Mouse (Mus musculus): ENCODE results near the gene Svs2.
"Not testable (repeated sequence)": the region's sequence is repeated elsewhere in the genome, so short reads cannot be mapped to it uniquely, and the experiment has no call there.

Svs2 gene

DNA sequence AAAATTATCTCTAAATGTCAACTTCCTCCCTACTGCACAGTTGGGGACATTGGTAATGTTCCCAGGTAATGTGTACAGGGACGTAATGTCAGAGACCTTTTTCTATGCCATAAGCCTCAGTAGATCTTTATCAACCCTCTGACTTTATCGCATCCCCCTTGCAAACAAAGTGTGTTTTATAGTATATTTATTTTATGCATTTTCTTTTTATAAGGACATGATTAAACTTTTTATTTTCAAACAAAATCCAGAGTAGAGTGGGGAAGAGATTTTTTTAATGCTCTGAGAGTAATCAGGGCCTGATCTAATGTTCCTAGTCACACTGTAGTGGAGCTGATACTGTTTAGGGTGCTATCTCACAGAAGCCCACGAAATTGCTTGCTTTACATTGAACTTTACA, at the start of gene Svs2:
Gene Svs2, minus strand, starts transcription at position 101 of the 400 bp plus-strand sequence.
- no peak for DNase-seq

DNA sequence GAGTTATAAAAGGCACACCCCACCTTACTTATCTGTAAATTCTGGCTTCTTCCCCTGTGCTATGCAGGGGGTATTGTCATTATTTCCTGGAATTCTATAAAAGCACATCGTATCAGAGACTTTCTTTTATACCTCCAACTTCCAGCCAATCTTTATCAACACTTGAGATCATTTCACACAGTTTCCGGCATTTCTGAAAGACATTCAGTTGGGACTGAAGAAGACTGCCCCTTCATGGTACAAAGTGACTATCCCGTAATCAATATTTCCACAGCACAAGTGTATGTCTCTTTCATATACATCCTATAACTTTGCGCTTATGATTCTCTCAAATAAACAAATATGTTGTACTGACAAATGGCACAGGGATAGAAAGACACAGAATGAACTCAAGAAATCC, 40.1 kb upstream of the Svs2 start, which contains the start of gene Svs4:
Gene Svs4, minus strand, starts transcription at position 101 of the 400 bp plus-strand sequence.
- DNase-seq = no peak

DNA sequence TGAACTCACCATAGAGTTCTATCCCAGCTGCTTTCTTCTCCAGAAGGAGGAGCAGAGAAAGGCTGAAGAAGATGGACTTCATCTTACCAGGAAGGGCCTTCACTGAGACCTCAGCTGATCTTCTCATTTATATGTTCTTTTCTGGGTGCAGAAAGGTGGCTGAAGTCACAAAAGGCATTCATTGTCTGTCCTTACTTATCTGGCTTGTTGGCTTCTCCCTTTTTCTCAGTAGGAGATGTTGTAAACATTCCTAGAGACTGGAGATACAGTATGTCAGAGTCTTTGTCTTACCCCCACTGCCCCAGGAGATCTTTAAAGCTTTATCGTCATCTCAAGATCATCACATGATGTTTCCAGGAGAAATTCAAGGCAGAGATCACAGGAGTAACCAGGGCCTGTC, 18.3 kb upstream of the Svs2 start, which contains the start of gene Svs3b:
Gene Svs3b, minus strand, starts transcription at position 101 of the 400 bp plus-strand sequence.
- DNase-seq = not testable (repeated sequence)

GRCm38 (mm10) chr2:164232671-164233070, 5.6 kb downstream of the Svs2 start:
- no peak for DNase-seq

GRCm38 (mm10) chr2:164228361-164229070, 9.8 kb downstream of the Svs2 start:
- DNase-seq = no peak

DNA sequence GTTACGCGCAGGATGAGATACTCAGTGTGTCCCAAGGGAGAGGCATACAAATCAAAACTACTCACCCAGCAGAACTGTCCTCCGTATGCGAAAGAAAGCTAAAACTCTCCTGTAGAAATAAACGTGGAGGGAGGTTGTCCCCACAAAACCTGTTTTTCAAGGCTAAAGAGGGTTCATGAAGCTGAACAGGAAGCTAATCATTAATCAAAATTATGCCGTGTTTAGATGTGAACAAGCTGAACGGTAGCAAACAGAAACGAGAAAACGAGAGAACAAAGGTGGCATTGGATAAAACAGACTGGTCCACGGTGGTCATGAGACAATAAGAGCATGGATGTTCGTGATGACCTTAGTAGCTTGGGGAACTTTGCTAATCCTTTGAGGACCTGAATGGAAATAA, 16.7 kb downstream of the Svs2 start, which contains the start of gene Wfdc15b:
Gene Wfdc15b, minus strand, starts transcription at position 139 of the 400 bp plus-strand sequence.
- DNase-seq = no peak

- DNase-seq = no peak
Measured at GRCm38 (mm10) chr2:164219295-164219694, 19.0 kb downstream of the Svs2 start.

DNA sequence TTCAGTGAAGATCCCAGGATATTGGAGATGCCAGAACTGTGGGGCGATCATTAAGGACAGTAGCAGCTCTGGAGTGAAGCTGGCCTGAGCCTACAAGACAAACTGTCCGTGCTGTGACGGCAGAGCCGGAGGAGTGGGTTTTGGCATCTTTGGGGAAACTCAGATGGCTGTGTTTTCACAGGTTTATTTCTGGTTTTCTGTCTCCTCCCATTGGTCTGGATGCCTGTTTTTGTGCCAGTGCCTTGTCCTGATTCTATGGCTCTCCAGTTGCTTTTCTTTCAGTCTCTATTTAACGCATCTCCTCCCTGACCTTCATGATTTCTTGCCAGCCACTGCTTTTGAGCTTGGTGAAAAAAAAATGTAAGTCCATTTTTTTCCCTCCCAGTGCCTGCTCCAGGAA, 25.6 kb downstream of the Svs2 start:
- peak in 1 of 2 experiments; percentile 11 for DNase-seq

GRCm38 (mm10) chr2:164210892-164211291, 27.4 kb downstream of the Svs2 start:
- no peak for DNase-seq

DNA sequence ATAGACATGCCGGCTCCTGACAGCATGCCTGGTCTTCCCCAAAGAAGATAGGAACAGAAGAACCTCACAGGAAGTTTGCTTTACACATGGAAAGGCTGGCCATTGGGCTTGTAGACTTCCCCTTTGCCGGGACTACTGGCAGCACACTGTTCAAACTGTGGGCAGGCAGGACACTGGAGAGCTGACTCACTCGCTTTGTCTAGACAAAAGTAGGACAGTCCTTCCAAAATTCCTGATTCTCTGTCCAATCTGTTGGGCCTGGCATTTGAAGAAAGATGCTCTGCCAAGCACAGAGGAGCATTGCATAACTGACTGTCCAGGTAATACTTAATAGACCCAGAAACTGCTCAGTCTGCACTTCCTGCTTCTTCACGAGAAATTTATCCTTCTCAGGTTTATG, 31.6 kb downstream of the Svs2 start:
- peak; percentile 70 to 77 for DNase-seq

DNA sequence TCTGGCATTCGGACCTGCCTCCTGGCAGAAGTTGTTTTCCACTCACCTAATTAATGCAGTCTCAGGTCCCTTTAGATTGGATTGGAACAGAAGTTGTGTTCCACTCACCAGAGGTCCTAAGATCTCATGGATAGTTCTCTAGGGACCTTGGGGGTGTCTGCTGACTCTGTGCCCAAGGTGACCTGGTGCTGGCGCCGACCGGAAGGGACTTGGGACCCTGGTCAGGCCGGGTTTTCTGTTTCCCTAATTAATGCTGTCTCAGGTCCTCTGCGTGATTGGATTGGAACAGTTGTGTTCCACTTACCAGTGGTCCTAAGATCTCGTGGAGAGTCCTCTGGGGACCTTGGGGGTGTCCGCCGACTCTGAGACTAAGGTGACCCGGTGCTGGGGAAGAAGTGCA, 32.3 kb downstream of the Svs2 start:
- DNase-seq = not testable (repeated sequence)

DNA sequence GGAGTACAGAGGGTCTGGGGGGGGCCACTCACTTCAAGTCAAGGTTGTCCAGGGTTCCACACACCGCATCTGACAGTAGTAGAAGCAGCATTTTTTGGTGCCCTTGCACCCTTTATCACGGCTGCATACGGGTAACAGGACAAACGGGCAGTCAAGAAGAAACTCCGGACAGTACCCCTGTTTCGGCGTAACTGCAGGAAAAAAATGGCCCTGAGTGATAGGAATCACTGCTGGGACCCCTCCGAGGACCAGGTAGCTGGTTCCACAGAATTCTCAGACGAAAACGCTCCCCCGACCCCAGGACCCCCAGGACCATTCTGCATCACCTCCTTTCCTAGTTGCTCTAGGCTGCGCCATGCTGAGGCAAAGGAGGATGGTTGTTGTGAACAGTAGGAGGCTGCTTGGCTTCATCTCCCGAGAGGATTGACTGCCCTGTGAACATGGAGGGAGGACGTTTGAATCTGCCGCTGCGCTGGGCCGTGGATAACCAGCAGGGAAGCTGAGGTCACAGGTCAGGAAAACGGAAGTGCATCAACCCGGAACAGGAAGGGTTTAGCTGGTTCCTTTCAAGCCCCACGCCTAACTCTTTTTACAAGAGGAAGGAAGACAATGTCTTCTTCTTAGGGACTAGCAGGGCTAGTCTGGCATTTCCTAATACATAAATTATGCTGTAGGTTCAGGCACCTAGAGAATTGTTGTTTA, 38.5 kb downstream of the Svs2 start, which contains the start of gene Wfdc15a:
Gene Wfdc15a, minus strand, starts transcription at position 505 of the 702 bp plus-strand sequence.
- DNase-seq = no peak

DNA sequence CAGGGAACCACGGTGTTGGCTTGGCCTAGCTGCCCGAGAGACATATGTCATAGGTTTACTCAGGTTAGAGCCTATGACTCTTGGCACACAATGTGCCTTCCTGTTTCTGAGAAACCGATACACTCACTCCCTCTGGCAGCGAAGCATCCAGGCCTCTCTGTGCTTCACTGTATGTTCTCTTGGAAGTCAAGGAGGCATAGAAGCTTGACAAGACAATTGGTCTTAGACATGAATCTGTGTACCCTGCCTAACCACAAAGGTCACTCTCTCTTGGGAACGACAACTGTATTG, 41.6 kb downstream of the Svs2 start:
- no peak for DNase-seq

DNA sequence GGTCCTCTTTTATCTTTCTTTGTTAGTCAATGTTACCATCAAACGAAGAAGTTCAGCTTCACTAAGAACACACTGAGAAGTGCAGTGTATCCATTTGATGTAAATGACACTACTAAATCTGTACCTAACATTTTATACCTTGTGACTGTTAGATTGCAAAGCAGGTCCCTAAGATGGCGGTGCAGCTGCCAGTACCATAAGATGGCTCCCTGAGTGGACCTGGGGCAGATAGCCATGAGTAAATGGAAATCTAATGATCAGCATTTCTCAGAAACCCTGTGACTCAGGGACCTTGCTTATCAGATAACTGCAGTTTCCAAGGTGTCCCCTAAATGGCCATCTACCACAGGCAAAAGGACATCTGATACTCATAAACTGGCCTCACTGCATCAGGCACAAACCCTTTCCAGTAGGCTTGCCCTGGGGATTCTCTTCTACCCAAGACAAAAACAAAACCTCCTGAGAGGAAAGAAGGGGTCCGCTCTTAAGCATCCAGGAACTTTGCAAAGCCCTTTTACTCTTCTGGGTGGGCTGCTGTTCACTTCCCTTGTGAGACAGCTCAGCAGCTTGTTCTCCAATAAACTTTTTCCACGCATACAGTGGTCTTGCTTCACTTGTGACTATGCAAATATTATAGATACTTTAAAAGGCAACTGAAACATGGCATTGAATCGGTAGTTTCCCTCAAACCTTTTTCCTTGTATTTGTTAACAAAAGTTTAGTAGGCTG, 42.1 kb downstream of the Svs2 start:
- DNase-seq = no peak

GRCm38 (mm10) chr2:164194959-164195630, 43.2 kb downstream of the Svs2 start:
- DNase-seq = no peak

DNA sequence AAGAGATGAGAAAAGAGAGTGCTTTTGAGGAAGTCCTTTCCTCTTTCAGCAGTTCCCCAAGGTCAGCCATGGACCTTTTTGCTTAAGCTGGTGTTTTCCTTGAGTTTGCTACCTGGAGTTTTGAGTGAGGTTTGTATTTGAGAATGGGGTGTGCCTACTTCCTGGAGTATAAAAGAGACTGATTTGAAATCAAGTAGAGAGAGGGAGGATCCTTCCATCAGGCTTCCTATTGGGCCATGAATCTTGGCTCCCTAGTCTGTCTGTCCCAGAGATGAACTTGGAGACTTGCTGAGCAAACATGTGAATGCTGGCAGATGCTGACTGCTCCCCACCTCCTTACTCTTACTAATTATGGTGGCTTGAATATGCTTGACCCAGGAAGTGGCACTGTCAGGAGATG, 46.0 kb downstream of the Svs2 start:
- DNase-seq = no peak

- no peak for DNase-seq
Measured at GRCm38 (mm10) chr2:164190576-164190975, 47.7 kb downstream of the Svs2 start, which contains the start of gene Wfdc12. Gene Wfdc12 (minus strand): TSS chr2:164190608.

GRCm38 (mm10) chr2:164188722-164189121, 49.5 kb downstream of the Svs2 start:
- DNase-seq = peak in 1 of 2 experiments; percentile 28
